Mouse (Mus musculus): ENCODE results near the gene Nanos3. TPM values are rescaled to one million over a fixed set of nuclear protein-coding genes. Genes with fewer than 3 reads are reported as not detected.
A peak's percentile ranks its signal among the peaks of the same experiment; 100 is the strongest.

The Nanos3 gene
- polyA plus RNA-seq, 1 experiment from 2014 or later, result 1.3 TPM

GRCm38 (mm10) chr8:84179946-84180345 is 5.1 kb downstream of the Nanos3 start:
- Histone ChIP-seq H3K4me3 (replicated peaks; ENCODE audit: low read length) (peak overlapping the region; percentile 22; the same call in 1 of the 2 replicates), H3K9ac (ENCODE audit: low read length) (peak overlapping the region; percentile 51), H3K27ac (ENCODE audit: low read length) (no peak overlapping the region), H3K27me3 (ENCODE audit: control insufficient read depth, insufficient read depth, low read length) (no peaks in the 10 kb centered on the region), H3K9me3 (replicated peaks; ENCODE audit: control insufficient read depth, low read length) (no peaks in the 10 kb centered on the region), H3K36me3 (ENCODE audit: control insufficient read depth, insufficient read depth, low read length) (no peaks in the 10 kb centered on the region), H3K4me1 (ENCODE audit: control insufficient read depth, insufficient read depth, low read length) (peaks cover 43% of the 10 kb centered on the region), H3K4me2 (ENCODE audit: low read depth, low read length) (peak overlapping the region; percentile 44)
- 26% methylated on average over 4 of the region's 4 CpGs for WGBS
- ATAC-seq (ENCODE audit: insufficient read depth, low FRiP score), result no peak

DNA sequence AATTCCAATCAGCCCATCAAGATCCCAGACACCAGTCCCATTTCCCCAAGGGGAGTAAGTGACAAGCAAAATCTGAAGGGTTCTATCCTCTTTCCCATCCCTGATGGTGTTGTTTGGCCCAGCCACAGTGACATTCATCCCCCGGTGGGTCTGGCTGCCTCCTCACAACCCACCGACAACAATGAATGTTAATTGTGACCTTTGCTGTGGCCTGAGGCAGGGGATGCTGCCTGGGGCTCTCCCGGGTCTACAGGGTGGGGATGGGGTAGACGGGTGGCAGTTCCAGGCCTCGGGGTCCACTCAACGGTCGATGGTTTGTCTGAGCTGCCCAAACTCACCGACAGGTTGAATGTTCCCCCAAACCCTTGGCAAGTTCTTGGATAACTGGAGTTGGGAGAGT is 6.4 kb downstream of the Nanos3 start:
- no peak overlapping the region for H3K27ac ChIP-seq (ENCODE audit: low read length)
- peaks cover 36% of the 10 kb centered on the region for H3K4me1 ChIP-seq (ENCODE audit: control insufficient read depth, insufficient read depth, low read length)
- 78% methylated on average over 8 of the region's 8 CpGs for WGBS
- H3K4me3 ChIP-seq (replicated peaks; ENCODE audit: low read length), result no peak overlapping the region
- H3K27me3 ChIP-seq (ENCODE audit: control insufficient read depth, insufficient read depth, low read length), result no peaks in the 10 kb centered on the region
- H3K9ac ChIP-seq (ENCODE audit: low read length), result no peak overlapping the region
- ATAC-seq (ENCODE audit: insufficient read depth, low FRiP score), result no peak
- no peaks in the 10 kb centered on the region for H3K36me3 ChIP-seq (ENCODE audit: control insufficient read depth, insufficient read depth, low read length)
- H3K9me3 ChIP-seq (replicated peaks; ENCODE audit: control insufficient read depth, low read length), result no peaks in the 10 kb centered on the region
- H3K4me2 ChIP-seq (ENCODE audit: low read depth, low read length), result no peak overlapping the region

DNA sequence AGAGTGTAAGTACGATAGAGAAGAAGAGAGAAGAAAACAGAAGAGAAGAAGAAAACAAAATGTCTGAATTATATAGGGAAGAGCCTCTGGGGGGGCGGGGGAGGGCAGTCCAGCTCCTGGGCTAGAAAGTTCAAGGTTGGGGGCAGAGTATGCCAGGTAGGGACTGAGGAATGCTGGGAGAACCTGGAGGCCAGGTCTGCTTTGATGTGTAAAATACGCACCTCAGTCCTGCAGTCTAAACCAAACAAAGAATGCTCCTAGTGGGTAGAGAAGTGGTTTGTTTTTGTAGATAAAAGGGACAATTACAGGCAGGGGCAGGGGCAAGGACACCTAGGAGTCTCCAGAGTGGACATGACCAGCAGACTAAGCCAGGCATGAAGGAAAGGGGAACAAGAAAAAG is 7.6 kb downstream of the Nanos3 start:
- Histone ChIP-seq H3K27ac (ENCODE audit: low read length) (no peak overlapping the region), H3K4me3 (replicated peaks; ENCODE audit: low read length) (no peak overlapping the region), H3K4me1 (ENCODE audit: control insufficient read depth, insufficient read depth, low read length) (peaks cover 27% of the 10 kb centered on the region), H3K27me3 (ENCODE audit: control insufficient read depth, insufficient read depth, low read length) (no peaks in the 10 kb centered on the region), H3K9me3 (replicated peaks; ENCODE audit: control insufficient read depth, low read length) (no peaks in the 10 kb centered on the region), H3K36me3 (ENCODE audit: control insufficient read depth, insufficient read depth, low read length) (no peaks in the 10 kb centered on the region), H3K9ac (ENCODE audit: low read length) (no peak overlapping the region), H3K4me2 (ENCODE audit: low read depth, low read length) (no peak overlapping the region)
- whole genome bisulfite sequencing, result 72% methylated on average over 3 of the region's 3 CpGs
- ATAC-seq (ENCODE audit: insufficient read depth, low FRiP score), result no peak

DNA sequence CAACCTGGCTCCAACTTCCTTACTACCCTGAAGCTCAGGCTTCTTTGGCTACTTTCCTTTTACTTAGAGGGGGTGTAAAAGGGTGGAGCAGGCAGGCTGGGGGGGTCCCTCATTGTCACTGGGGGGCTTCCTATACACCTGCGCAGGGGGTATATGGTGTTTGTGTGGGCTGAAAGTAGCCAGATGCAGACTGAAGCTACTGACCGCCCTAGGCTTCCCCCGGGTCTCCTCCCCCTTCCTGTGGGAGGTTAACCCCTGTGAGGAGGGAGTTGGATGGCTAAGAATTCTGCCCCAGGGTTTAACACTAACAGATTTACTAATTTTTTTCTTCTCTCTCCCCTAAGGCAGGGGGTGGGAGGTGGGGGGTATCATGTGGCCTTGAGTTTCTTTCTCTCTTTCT is 8.5 kb downstream of the Nanos3 start:
- no peak for ATAC-seq (ENCODE audit: insufficient read depth, low FRiP score)
- Histone ChIP-seq H3K9me3 (replicated peaks; ENCODE audit: control insufficient read depth, low read length) (no peaks in the 10 kb centered on the region), H3K36me3 (ENCODE audit: control insufficient read depth, insufficient read depth, low read length) (no peaks in the 10 kb centered on the region), H3K9ac (ENCODE audit: low read length) (no peak overlapping the region; the same call in 1 of the 2 replicates), H3K27me3 (ENCODE audit: control insufficient read depth, insufficient read depth, low read length) (no peaks in the 10 kb centered on the region), H3K4me1 (ENCODE audit: control insufficient read depth, insufficient read depth, low read length) (peaks cover 21% of the 10 kb centered on the region), H3K4me3 (replicated peaks; ENCODE audit: low read length) (no peak overlapping the region), H3K27ac (ENCODE audit: low read length) (no peak overlapping the region), H3K4me2 (ENCODE audit: low read depth, low read length) (no peak overlapping the region)
- WGBS, result 22% methylated on average over 3 of the region's 3 CpGs

DNA sequence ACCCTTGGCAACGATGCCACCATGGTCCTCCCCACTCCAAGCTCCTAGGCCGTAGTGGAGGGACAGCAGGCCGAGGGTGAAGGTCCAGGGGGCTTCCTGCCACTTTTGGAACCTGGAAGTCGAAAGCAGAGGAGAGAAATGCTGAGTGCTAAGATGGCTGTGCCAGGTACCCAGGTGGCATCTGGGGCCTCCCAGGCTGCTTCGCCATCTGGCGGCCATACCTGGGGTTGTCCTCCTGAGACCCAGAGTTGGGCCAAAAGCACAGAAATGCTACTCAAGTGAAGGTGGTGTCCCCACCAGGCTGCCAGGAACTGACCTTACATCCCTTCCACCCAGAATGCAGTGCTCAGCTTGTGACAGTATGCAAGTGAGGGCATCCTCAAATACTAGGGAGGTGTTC is 11.2 kb downstream of the Nanos3 start:
- Histone ChIP-seq H3K27me3 (ENCODE audit: control insufficient read depth, insufficient read depth, low read length) (no peaks in the 10 kb centered on the region), H3K9ac (ENCODE audit: low read length) (no peak overlapping the region), H3K9me3 (replicated peaks; ENCODE audit: control insufficient read depth, low read length) (no peaks in the 10 kb centered on the region), H3K27ac (ENCODE audit: low read length) (no peak overlapping the region), H3K4me2 (ENCODE audit: low read depth, low read length) (no peak overlapping the region), H3K36me3 (ENCODE audit: control insufficient read depth, insufficient read depth, low read length) (no peaks in the 10 kb centered on the region), H3K4me3 (replicated peaks; ENCODE audit: low read length) (no peak overlapping the region), H3K4me1 (ENCODE audit: control insufficient read depth, insufficient read depth, low read length) (no peaks in the 10 kb centered on the region; the same call in 1 of the 2 replicates)
- no peak for ATAC-seq (ENCODE audit: insufficient read depth, low FRiP score)
- WGBS, result 78% methylated on average over 6 of the region's 6 CpGs

DNA sequence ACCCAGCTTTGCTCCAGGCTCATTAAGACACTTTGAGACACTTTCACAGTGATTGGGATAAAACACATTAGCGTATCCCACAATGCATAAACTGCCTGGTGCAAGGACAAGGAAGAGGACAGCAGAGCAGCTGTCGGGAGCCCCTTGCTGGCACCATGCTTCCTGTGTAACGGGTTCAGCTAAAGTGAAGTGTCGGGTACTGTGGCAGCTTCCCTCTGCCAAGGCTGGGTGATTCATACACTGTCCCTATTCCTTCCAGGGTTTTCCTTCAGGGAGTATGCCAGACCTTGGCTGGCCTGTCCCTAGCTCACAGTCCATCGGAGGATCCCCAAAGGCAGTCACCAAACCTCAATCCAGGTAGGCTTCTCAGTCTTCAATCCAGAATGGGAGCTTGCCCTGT is 14.9 kb downstream of the Nanos3 start:
- Histone ChIP-seq H3K4me2 (ENCODE audit: low read depth, low read length) (no peak overlapping the region), H3K4me3 (replicated peaks; ENCODE audit: low read length) (no peak overlapping the region), H3K9ac (ENCODE audit: low read length) (no peak overlapping the region), H3K27ac (ENCODE audit: low read length) (no peak overlapping the region), H3K4me1 (ENCODE audit: control insufficient read depth, insufficient read depth, low read length) (no peaks in the 10 kb centered on the region), H3K27me3 (ENCODE audit: control insufficient read depth, insufficient read depth, low read length) (no peaks in the 10 kb centered on the region), H3K36me3 (ENCODE audit: control insufficient read depth, insufficient read depth, low read length) (no peaks in the 10 kb centered on the region), H3K9me3 (replicated peaks; ENCODE audit: control insufficient read depth, low read length) (no peaks in the 10 kb centered on the region)
- 91% methylated on average over 5 of the region's 5 CpGs for WGBS
- ATAC-seq (ENCODE audit: insufficient read depth, low FRiP score), result no peak

- Histone ChIP-seq H3K4me2 (ENCODE audit: low read depth, low read length) (no peak overlapping the region), H3K9me3 (replicated peaks; ENCODE audit: control insufficient read depth, low read length) (no peaks in the 10 kb centered on the region), H3K4me3 (replicated peaks; ENCODE audit: low read length) (no peak overlapping the region), H3K4me1 (ENCODE audit: control insufficient read depth, insufficient read depth, low read length) (no peaks in the 10 kb centered on the region), H3K9ac (ENCODE audit: low read length) (peak overlapping the region; percentile 31; the same call in 1 of the 2 replicates), H3K36me3 (ENCODE audit: control insufficient read depth, insufficient read depth, low read length) (no peaks in the 10 kb centered on the region), H3K27me3 (ENCODE audit: control insufficient read depth, insufficient read depth, low read length) (no peaks in the 10 kb centered on the region), H3K27ac (ENCODE audit: low read length) (no peak overlapping the region)
- WGBS, result 83% methylated on average over 2 of the region's 2 CpGs
- ATAC-seq (ENCODE audit: insufficient read depth, low FRiP score), result no peak
Observed at GRCm38 (mm10) chr8:84167696-84168095, 17.3 kb downstream of the Nanos3 start.

DNA sequence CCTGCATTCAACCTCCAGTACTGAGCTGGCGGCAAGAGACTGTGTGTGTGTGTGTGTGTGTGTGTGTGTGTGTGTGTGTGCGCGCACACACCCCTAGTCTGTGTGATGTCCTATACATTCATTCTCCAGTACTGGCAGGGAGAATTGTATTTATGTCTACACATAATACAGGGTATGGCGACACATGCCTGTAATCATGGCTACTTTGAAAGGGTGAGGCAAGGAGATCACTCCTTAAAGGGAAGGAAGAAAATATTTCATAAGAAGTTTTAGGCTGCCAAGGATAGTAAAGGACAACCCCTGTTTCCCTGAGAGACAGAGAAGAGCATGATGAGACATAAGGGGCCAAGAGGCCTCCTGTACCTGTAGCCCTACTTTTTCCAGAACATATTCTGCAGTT is 27.4 kb downstream of the Nanos3 start:
- no peaks in the 10 kb centered on the region for H3K4me1 ChIP-seq (ENCODE audit: control insufficient read depth, insufficient read depth, low read length)
- no peak overlapping the region for H3K4me2 ChIP-seq (ENCODE audit: low read depth, low read length)
- H3K27me3 ChIP-seq (ENCODE audit: control insufficient read depth, insufficient read depth, low read length), result no peaks in the 10 kb centered on the region
- H3K36me3 ChIP-seq (ENCODE audit: control insufficient read depth, insufficient read depth, low read length), result no peaks in the 10 kb centered on the region
- no peak overlapping the region for H3K4me3 ChIP-seq (replicated peaks; ENCODE audit: low read length)
- no peak for ATAC-seq (ENCODE audit: insufficient read depth, low FRiP score)
- 94% methylated on average over 4 of the region's 4 CpGs for WGBS
- H3K9me3 ChIP-seq (replicated peaks; ENCODE audit: control insufficient read depth, low read length), result no peaks in the 10 kb centered on the region
- H3K9ac ChIP-seq (ENCODE audit: low read length), result no peak overlapping the region
- H3K27ac ChIP-seq (ENCODE audit: low read length), result no peak overlapping the region

GRCm38 (mm10) chr8:84149181-84149580 is 35.8 kb downstream of the Nanos3 start:
- WGBS, result 60% methylated on average over 3 of the region's 3 CpGs
- H3K27ac ChIP-seq (ENCODE audit: low read length), result no peak overlapping the region

DNA sequence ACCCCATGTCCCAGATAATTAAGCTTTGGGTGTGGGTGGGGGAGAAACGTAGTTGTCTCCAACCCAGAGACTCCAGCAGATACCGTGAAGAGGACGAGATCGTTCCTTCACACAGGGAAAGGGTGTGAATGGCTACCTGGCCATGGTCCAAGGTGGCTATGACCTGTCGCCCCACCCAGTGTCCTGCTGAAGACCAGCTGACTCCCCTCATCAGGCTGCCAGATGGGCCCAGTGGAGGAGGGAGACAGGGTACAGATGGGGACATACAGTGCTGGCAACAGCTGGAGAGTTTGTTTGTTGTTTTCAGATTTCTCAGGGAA is 36.5 kb downstream of the Nanos3 start:
- WGBS, result 83% methylated on average over 5 of the region's 5 CpGs
- H3K27me3 ChIP-seq (ENCODE audit: control insufficient read depth, insufficient read depth, low read length), result no peaks in the 10 kb centered on the region

More at GRCm38 (mm10) chr8:84149181-84149580, 35.8 kb downstream of the Nanos3 start:
- Histone ChIP-seq H3K4me3 (replicated peaks; ENCODE audit: low read length) (no peak overlapping the region), H3K27me3 (ENCODE audit: control insufficient read depth, insufficient read depth, low read length) (no peaks in the 10 kb centered on the region), H3K9me3 (replicated peaks; ENCODE audit: control insufficient read depth, low read length) (no peaks in the 10 kb centered on the region), H3K9ac (ENCODE audit: low read length) (no peak overlapping the region), H3K36me3 (ENCODE audit: control insufficient read depth, insufficient read depth, low read length) (peaks cover 4% of the 10 kb centered on the region; the same call in 1 of the 2 replicates), H3K4me2 (ENCODE audit: low read depth, low read length) (no peak overlapping the region), H3K4me1 (ENCODE audit: control insufficient read depth, insufficient read depth, low read length) (peaks cover 15% of the 10 kb centered on the region)
- no peak for ATAC-seq (ENCODE audit: insufficient read depth, low FRiP score)

More for the DNA sequence above, 36.5 kb downstream of the Nanos3 start:
- peak overlapping the region; percentile 70 for H3K4me3 ChIP-seq (replicated peaks; ENCODE audit: low read length)
- H3K4me1 ChIP-seq (ENCODE audit: control insufficient read depth, insufficient read depth, low read length), result peaks cover 15% of the 10 kb centered on the region
- peak overlapping the region; percentile 85 for H3K9ac ChIP-seq (ENCODE audit: low read length)
- peak overlapping the region; percentile 64 for H3K4me2 ChIP-seq (ENCODE audit: low read depth, low read length)
- no peaks in the 10 kb centered on the region for H3K9me3 ChIP-seq (replicated peaks; ENCODE audit: control insufficient read depth, low read length)
- H3K27ac ChIP-seq (ENCODE audit: low read length), result no peak overlapping the region
- peaks cover 7% of the 10 kb centered on the region; the same call in 1 of the 2 replicates for H3K36me3 ChIP-seq (ENCODE audit: control insufficient read depth, insufficient read depth, low read length)
- no peak for ATAC-seq (ENCODE audit: insufficient read depth, low FRiP score)

Data from stomach, embryonic 16.5 days (tissue).